Mouse (Mus musculus) effector memory CD4-positive, alpha-beta T cell, adult 5 months (primary cell): Measurements from ENCODE around the gene Tmtc4. TPM values are rescaled to one million over a fixed set of nuclear protein-coding genes. Genes with fewer than 3 reads are reported as not detected.

Experiments
- polyA plus RNA-seq: library from polyadenylated mRNA; unstranded; fragments of 100-300 nt; shearing (Covaris generic); gene quantifications from one replicate; pipeline ENCODE4 v1.2.1, GENCODE M21; 2017

Gene Tmtc4
- polyA plus RNA-seq, result 17.1 TPM

GRCm38 (mm10) chr14:122983226-122984215 lies at the start of gene Tmtc4:
Gene Tmtc4 (minus strand): TSS chr14:122984035.

GRCm38 (mm10) chr14:122913657-122914056 lies 70.2 kb downstream of the Tmtc4 start, which contains the start of gene Ggact:
Gene Ggact (minus strand): TSS chr14:122913757.

Other genes with a start within 250 kb of the Tmtc4 start
- 15.5 TPM for gene Ggact, start 70.3 kb downstream of the Tmtc4 start, polyA plus RNA-seq